Mouse (Mus musculus): ENCODE data around the gene Gm20708.
"Not testable (repeated sequence)": the region's sequence is repeated elsewhere in the genome, so short reads cannot be mapped to it uniquely, and the experiment has no call there.

Gm20708 gene

GRCm38 (mm10) chr11:117832086-117832969, 22.9 kb downstream of the Gm20708 start:
- peak; percentile 54 for DNase-seq (ENCODE audit: low read depth, low spot score)

- not testable (repeated sequence) for DNase-seq (ENCODE audit: low read depth, low spot score)
These were observed 24.0 kb downstream of the Gm20708 start for GRCm38 (mm10) chr11:117833509-117833908.

GRCm38 (mm10) chr11:117834086-117834485, 24.6 kb downstream of the Gm20708 start:
- no peak for DNase-seq (ENCODE audit: low read depth, low spot score)

- DNase-seq (ENCODE audit: low read depth, low spot score) = no peak
These were observed 26.8 kb downstream of the Gm20708 start for GRCm38 (mm10) chr11:117836306-117836705.

- no peak for DNase-seq (ENCODE audit: low read depth, low spot score)
These were observed 29.1 kb downstream of the Gm20708 start for GRCm38 (mm10) chr11:117838572-117838971.

GRCm38 (mm10) chr11:117839021-117839420, 29.6 kb downstream of the Gm20708 start:
- DNase-seq (ENCODE audit: low read depth, low spot score) = no peak

GRCm38 (mm10) chr11:117840910-117841309, 31.4 kb downstream of the Gm20708 start:
- DNase-seq (ENCODE audit: low read depth, low spot score) = no peak

GRCm38 (mm10) chr11:117843434-117843833, 34.0 kb downstream of the Gm20708 start:
- no peak for DNase-seq (ENCODE audit: low read depth, low spot score)

- DNase-seq (ENCODE audit: low read depth, low spot score) = no peak
These were observed 35.5 kb downstream of the Gm20708 start for GRCm38 (mm10) chr11:117844997-117845396.

- DNase-seq (ENCODE audit: low read depth, low spot score) = no peak
These were observed 36.2 kb downstream of the Gm20708 start for GRCm38 (mm10) chr11:117845651-117846050.

- no peak for DNase-seq (ENCODE audit: low read depth, low spot score)
These were observed 37.2 kb downstream of the Gm20708 start for GRCm38 (mm10) chr11:117846640-117847039.

GRCm38 (mm10) chr11:117847593-117848215, 38.2 kb downstream of the Gm20708 start:
- no peak for DNase-seq (ENCODE audit: low read depth, low spot score)

GRCm38 (mm10) chr11:117848271-117848984, 39.0 kb downstream of the Gm20708 start:
- DNase-seq (ENCODE audit: low read depth, low spot score) = no peak

GRCm38 (mm10) chr11:117848985-117849671, 39.7 kb downstream of the Gm20708 start, which contains the start of gene Birc5:
Gene Birc5 (plus strand): TSS chr11:117849251.
- DNase-seq (ENCODE audit: low read depth, low spot score) = peak; percentile 91

GRCm38 (mm10) chr11:117852875-117853274, 43.4 kb downstream of the Gm20708 start:
- no peak for DNase-seq (ENCODE audit: low read depth, low spot score)

GRCm38 (mm10) chr11:117854241-117854640, 44.8 kb downstream of the Gm20708 start:
- no peak for DNase-seq (ENCODE audit: low read depth, low spot score)

GRCm38 (mm10) chr11:117855360-117855759, 45.9 kb downstream of the Gm20708 start:
- no peak for DNase-seq (ENCODE audit: low read depth, low spot score)

GRCm38 (mm10) chr11:117855975-117856374, 46.5 kb downstream of the Gm20708 start:
- DNase-seq (ENCODE audit: low read depth, low spot score) = no peak

GRCm38 (mm10) chr11:117857462-117857861, 48.0 kb downstream of the Gm20708 start:
- DNase-seq (ENCODE audit: low read depth, low spot score) = no peak

- DNase-seq (ENCODE audit: low read depth, low spot score) = no peak
These were observed 48.9 kb downstream of the Gm20708 start for GRCm38 (mm10) chr11:117858392-117858791.

- DNase-seq (ENCODE audit: low read depth, low spot score) = no peak
These were observed 51.1 kb downstream of the Gm20708 start, which contains the start of gene Tmem235 for GRCm38 (mm10) chr11:117860601-117861000. Gene Tmem235 (plus strand): TSS chr11:117860752.

All from retina, postnatal 7 days (tissue).